Mouse (Mus musculus) erythroblast, adult 5-6 weeks (primary cell): ENCODE measurements around the gene Ccl12. TPM values are rescaled to one million over a fixed set of nuclear protein-coding genes. Genes with fewer than 3 reads are reported as not detected.

Source experiments
- ATAC-seq: replicated peaks from 2 replicates; pipeline ENCODE4 v1.8.0; 2016; ENCODE audit warnings: moderate number of reproducible peaks, mild to moderate bottlenecking, moderate TSS enrichment, inconsistent platforms; ENCODE audit not compliant: poor library complexity, low FRiP score, severe bottlenecking
- total RNA-seq, 2 experiments: library from RNA; stranded (forward) in 1 of 2; stranded (reverse) in 1 of 2; fragments of 150-400 nt in 1 of 2; fragments of 200-764, 138-1000 nt in 1 of 2; gene quantifications; 2 replicates each; pipeline versions ENCODE4 v1.2.3 to v1.2.4; 2015 to 2017; ENCODE audit warnings: low replicate concordance in 2 of 2

Gene Ccl12
- total RNA-seq (2015; ENCODE audit: low replicate concordance), result not detected in 2 replicates
- not detected in 2 replicates for total RNA-seq (2017; ENCODE audit: low replicate concordance)

DNA sequence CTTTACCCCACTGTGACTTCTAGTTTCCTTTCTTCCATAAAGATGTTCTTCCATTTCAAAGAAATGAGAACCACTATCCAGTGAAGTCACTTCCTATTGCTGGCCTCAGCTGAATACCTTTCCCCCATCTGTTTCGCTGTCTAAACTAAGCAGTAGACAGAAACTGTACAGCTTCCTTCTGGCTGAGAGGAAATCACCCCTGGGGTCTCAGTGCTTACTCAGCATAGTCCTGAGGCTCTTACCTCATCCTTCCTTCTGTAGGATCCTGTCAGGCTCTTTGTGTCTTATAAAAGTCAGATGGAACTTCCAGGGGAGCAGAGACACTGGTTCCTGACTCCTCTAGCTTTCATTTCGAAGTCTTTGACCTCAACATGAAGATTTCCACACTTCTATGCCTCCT lies at the start of gene Ccl12:
TSS of gene Ccl12 (plus strand) at position 317 of the 400 bp plus-strand sequence.
- no peak for ATAC-seq

DNA sequence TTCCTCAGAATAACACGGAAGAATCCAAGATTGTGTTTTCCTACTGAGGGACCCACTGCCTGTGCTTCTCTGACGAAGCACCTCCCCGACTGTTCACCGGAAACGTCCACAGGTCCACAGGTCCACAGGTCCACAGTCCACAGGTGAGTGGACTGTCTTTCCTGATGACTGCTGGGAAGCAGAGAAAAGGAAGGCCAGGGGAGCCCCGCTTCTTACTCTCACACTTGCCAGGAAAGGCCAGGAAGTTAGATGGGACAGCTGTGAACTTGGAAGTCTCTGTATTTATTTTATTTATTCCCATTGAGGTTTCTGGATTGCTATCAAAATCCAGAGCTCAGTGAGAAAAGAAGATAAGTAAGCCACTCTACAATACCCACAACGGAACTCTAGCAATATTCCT lies 47.8 kb upstream of the Ccl12 start:
- ATAC-seq, result no peak

DNA sequence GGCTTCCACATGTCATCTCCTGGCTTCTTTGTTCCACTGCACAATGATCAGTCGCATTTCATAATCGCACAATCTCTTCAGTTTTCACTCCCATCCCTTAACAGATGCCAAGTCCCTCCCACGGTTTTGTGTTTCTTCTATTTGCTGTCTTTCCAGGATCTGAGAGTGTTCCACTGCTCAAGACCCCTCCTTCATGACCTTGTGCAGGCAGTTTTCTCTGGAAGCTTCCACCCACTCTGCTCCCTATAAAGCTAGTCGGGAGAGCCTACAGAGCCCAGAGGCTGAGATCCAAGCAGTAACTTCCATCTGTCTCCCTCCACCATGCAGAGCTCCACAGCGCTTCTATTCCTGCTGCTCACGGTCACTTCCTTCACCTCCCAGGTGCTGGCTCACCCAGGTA lies 44.0 kb upstream of the Ccl12 start, which contains the start of gene Ccl11:
TSS of gene Ccl11 (plus strand) at position 178 of the 400 bp plus-strand sequence.
- no peak for ATAC-seq

DNA sequence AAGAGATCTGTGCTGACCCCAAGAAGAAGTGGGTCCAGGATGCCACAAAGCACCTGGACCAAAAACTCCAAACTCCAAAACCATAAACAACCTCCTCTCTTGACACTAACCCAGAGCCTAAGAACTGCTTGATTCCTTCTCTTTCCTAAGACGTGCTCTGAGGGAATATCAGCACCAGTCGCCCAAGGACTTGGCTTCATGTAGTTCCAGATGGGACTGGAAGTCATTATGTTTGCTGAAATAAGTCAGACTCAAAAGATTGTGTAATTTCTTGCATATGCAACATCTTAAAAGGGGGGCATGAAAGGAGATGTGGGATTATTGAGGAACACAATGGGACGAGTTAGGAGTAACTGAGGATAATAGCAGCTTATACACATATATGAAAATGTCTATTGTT lies 39.4 kb upstream of the Ccl12 start:
- ATAC-seq, result no peak

DNA sequence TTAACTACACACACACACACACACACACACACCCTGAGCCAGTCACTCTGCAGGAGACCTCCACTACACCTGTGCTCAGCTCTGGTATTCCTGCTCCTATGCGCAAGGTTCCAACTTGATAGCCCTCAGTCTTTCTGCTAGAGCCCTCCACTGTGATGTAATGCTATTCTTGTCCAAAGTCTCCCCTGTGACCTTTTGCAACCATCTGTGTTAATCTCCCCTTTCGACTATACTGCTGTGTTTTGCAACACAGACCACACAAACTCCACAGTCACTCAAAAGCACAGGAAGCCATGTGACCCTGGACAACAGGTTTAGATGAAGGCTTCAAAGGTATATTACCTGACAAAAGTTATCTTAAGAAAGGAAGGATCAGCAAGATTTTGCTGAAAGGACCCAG lies 38.2 kb upstream of the Ccl12 start:
- no peak for ATAC-seq

DNA sequence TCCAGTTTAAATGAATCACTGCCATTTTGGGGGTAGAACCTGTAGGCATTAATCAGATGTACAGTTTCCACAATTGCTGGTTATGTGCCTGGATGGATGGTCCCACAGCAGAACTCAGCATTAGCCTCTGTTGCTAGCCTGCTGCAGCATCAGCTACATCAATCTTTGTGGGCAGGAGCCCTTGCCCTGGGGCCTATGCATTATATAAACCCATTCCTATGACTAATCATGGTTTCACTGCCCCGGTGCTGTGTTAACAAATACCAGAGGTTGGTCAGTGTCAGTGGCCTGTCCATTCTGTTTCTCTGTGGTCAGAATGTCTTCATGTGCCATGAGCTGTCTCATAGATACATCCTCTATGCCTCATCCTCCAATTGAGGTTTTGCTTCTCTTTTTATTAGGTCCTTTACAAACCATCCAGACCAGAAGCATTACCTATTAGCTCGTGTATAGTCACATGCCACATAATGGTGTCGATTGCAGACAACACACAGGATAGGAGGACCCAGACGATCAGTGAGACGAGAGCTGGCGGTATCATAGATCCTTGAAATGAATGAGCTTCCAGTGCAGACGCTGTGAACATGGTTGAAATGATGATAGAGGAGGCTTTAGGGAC lies 34.6 kb upstream of the Ccl12 start:
- no peak for ATAC-seq

DNA sequence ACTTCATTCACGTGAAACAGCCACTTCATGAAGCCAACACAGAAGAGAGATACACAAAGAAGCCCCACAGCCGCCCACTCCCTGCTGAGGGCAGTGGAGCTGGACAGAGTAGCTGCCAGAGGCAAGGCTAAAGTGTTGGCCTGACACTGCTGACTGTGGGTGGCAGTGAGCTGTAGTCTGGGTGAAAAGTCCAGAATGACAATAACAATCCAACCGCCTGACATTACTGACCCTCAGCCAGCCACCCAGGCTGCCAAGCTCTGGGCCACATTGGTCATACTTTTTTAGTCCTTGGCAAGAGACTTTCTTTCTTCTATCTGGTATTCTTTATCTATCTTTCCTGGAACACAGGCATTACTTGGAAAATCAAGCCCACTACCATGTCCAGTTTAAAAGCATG lies 30.6 kb upstream of the Ccl12 start:
- no peak for ATAC-seq

DNA sequence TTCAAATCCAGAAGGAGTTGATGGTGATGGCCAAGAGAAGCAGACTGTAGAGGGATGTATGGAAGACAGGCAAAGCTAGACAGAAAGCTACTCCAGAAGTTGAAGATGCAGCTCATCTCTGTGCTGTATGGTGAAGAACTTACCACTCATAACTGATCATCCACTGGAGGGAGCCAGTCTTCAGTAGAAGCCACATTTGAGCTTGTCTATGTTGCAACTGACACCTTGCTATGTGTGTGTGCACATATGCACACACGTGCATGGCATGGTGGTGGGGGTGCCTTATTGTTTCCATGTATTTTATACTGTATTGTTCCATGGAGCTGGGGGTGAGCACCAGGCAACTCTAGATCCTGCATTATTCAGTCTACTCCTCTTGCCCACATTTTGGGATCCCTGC lies 29.3 kb upstream of the Ccl12 start:
- no peak for ATAC-seq

DNA sequence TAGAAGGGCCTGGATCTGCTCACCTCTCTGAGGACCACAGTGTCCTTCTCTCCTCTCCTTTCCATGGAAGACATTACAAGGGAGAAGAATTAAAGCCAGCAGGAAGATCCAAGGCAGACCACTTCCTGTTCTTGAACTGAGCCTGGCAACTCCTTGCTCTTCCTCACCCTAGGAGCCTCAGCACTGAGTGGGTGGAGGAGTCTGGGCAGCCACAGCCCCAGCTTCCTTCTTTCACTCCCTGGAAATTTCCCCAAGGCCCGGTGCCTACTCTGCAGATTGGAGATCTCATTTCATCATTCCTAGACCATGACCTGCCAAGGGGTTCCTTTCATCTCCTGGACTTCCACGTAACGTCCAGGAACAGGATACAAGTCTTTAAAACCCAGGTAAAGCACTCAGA lies 28.7 kb upstream of the Ccl12 start:
- no peak for ATAC-seq

DNA sequence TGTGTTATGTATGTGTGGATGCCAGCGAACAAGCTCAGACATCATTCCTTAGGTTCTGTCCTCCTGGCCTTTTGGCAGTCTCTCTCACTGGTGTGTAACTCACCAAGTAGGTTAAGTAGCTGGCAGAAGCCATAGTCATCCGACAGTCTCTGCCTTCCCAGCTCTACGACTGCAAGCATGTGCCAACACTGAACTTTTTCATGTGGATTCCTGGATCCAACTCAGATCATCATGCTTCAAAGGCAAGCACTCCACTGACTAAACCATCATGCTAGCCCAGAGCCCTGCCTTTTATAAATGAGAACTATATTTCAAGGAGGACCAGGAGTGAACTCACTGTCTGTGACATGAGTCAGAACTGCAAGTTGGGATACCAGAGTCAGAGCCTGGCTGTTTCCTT lies 28.0 kb upstream of the Ccl12 start:
- no peak for ATAC-seq

DNA sequence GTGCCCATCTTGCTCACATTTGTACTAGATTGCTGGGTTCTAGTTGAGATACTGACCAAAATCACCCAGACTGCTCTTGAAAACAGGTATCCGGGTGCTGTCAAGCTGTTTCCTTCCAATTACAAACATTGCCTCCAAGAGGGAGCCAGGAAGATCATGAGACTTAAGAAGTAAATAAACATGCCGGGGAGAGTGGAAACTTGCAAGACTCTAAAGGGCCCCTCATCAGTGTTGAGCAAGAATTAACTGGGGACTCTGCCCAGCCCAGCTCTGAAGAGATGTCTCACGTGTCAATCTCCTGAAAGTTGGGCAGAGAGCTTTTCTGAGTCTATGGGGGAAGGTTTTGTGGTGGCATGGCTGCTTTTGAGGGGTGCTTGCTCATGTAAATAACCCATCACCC lies 24.6 kb upstream of the Ccl12 start:
- ATAC-seq, result no peak

DNA sequence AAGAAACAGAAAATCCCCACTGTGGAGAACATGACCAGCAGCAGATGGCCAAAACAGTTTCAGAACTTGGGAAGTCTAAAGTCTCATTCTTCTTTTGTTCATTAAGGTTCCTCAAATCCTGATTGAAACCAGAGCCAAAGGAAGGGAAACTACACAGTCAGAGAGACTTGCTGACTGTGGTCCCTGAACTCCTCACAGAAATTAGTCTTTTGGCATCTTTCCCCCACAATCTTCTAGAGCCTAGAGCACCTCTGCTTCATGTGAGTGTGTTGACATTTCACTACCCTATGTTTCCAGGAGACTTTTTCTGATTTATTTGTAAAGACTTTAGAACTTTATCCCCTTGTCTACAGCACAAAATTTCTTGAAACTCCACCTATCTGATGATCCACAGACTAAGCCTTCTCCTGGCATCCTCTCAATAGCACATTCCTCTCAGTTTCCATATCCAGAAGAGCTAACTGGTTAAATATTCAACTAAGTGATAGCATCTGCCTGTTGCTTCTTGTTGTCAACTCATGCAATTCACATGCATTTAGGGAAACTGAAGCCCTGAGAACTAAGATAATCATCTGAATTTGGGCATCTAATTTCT lies 23.4 kb upstream of the Ccl12 start:
- no peak for ATAC-seq

DNA sequence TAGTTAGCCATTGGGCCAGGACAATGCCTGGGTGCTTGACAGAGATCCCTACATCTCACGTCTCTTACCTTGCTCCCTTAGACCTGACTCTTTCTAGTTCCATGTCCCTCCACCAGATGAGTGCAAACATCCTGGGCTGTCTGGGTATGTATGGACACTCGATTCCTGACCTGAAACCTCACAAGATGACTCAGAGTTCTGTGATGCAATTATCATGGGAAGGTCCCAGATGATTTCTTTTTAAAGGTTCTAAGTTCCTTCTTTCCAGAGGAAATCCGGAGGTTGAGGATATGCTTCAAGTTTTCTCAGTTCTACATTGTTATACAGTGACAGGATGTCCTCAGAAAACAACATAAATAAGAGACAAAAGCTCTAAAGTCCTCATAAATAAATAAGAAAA lies 20.8 kb upstream of the Ccl12 start:
- no peak for ATAC-seq

DNA sequence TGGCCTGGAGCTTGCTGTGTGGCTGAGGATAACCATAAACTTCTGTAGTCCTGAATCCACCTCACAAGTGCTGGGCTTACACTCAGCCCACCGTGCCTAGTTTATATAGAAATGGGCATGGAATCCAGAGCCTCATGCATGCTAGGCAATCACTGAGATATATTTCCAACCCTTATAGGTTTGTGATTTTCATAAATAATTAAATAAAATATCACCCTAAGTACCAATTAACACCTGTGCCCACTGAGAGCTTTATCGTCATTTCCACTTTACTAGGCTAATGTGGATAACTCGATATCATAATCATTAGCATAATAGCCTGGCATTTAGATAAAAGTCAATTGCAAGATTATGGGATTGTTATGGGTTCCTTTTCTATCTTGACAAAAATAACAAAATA lies 17.3 kb upstream of the Ccl12 start:
- no peak for ATAC-seq

DNA sequence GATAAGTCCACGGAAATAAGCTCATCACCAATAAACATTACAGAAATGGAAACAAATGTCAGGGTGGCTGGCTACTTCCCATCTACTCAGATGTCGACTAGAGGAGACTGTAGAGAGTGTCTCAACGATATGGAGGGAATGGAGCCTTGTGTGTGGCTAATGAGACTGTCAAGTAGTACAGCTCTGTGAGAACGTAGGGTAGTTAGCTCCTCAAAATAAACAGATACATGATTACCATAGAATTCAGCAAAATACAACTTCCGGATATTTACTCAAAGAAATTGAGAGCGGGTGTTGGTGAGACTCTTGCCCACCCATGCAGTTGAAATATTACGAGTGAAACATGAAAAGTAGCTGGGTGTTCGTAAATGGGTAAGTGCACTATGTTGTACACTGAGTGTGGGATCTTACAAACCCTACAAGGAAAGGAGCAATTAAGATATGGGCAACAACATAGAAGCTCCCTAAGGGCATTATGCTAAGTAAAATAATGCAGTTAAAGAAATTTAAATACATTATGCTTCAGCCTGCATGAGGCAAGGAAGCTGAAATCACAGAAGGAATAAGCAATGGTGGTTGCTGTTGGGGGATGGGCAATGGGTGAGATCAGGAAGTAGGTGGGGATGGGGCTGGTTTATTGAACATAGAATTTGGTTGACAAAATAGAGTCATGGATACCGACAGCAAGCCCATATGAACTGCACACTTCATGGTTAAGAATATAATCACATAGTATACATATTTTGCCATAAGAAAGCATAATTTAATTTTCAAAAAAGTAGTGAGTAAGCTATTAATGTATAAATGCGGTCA lies 1.9 kb upstream of the Ccl12 start:
- ATAC-seq, result no peak

DNA sequence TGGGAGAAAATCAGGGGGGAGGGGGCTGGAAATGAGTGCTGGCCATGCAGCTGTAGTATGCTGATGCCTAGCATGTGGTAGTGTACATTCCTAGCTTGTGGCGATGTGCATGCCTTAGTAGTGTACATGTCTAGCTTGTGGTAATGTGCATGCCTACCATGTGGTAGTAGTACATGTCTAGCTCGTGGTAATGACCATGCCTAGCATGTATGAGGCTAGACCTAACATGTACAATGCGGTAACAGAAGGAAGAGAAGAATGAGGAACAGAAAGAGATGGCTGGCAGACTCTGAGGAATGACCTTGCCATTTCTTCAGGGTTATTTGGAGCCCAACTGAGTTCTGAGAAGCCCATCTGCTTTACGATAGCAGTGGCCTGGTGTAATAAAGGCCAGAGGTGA lies 558 bp upstream of the Ccl12 start:
- ATAC-seq, result no peak

DNA sequence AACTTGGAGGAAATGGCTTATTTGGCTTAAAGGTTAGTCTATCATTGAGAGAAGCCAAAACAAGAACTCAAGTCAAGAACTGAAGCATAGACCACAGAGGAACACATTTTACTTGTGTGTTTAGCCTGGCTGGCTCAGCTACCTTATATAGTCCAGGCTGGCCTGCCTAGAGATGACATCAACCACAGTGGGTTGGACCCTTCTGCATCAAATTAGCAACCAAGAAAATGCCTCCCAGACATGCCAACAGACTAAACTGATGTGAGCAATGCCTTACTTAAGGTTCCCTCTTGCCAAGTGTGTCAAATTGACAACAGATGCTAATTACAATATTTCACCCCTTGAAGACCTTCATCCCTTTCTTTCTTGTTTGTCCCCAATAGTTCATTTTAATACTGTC lies 8.0 kb downstream of the Ccl12 start:
- ATAC-seq, result no peak

DNA sequence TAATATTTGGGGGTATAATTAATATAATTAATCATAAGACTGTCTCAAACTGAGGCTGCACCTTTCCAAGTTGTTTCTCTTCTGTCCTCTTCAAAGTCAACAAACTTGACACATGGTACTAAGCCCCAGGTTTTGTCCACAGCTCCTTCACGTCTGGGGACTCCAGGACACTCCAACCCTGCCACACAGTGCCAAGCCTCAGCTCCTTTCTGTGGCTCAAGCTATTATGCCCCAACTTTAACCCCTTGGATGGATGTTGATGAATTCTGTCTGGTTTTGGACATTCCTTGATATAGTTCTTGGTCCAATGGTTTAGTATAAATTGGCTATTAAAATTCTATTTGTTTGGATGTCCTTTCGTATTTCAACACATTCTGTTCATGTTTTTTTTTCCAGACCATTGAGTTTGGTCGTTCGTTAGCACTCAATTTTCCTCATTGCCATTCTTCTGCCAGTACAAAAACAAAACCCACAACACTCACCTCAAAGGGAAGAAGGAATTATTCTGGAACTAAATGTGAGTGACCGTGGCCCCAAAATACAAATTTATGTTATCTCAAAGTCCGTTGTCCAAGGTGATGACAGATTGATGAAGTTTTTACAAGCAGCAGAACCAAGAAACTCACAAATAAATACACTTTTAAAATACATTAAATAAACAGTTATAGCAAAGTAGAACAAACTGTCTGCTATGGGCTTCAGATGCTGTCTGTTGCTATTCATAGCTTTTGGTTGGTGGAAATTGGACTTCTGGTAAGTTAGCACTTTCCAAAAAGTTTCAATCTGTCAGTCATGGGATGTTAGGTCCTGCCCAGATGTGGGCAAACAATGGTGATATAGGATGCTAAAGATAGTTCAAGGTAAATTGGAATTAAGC lies 9.0 kb downstream of the Ccl12 start:
- ATAC-seq, result no peak

DNA sequence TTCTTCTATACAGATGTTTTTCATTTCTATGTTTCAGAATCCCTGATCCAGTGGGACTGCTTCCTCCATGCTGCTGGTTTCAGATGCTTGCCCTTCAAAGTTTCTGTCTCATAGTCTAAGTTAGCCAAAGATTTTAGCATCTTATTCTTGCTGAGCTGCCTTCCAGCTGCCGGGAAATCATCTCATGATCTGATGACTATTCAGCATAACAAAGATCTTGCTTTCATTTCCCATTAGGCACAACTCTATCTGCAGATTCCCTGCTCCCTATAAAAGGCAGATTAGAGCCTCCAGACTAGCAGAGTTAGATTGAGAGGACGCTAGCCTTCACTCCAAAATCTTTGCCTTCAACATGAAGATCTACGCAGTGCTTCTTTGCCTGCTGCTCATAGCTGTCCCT lies 13.2 kb downstream of the Ccl12 start, which contains the start of gene Ccl8:
TSS of gene Ccl8 (plus strand) at position 301 of the 400 bp plus-strand sequence.
- ATAC-seq, result no peak

DNA sequence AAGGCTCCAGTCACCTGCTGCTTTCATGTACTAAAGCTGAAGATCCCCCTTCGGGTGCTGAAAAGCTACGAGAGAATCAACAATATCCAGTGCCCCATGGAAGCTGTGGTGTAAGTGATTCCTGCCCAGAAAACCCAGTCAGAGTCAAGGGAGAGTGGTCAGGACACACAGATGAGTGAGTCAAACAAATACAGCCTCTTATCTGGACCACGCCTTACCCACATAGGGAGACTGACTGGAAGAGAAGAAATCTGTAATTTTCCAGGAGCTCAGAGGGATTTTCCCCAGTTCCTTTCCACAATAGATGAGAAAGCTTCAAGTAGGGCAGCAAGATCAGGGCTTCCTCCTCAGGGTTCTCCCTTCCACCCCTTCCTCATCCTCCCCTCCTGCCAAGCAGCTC lies 14.4 kb downstream of the Ccl12 start:
- no peak for ATAC-seq
